Mouse (Mus musculus) testis, adult 2 months (tissue): ENCODE results near the gene Gadd45gip1. TPM values are rescaled to one million over a fixed set of nuclear protein-coding genes. Genes with fewer than 3 reads are reported as not detected.

Source experiments
- H3K27ac ChIP-seq: fragments of 200-500 bp; 2 replicates; pipeline ENCODE4 v1.5.1; 2012; ENCODE audit warnings: low read depth, low read length; ENCODE audit not compliant: control insufficient read depth, insufficient read depth
- H3K27me3 ChIP-seq: fragments of 200-500 bp; 2 replicates; pipeline ENCODE4 v1.6.1; 2012; ENCODE audit warnings: mild to moderate bottlenecking, low read length, moderate library complexity; ENCODE audit not compliant: control insufficient read depth, insufficient read depth
- H3K36me3 ChIP-seq: fragments of 200-500 bp; 2 replicates; pipeline ENCODE4 v1.6.1; 2012; ENCODE audit warnings: mild to moderate bottlenecking, low read length; ENCODE audit not compliant: control insufficient read depth, insufficient read depth
- H3K4me1 ChIP-seq: fragments of 200-500 bp; 2 replicates; pipeline ENCODE4 v1.6.1; 2012; ENCODE audit warnings: low read length; ENCODE audit not compliant: control insufficient read depth, insufficient read depth
- H3K4me3 ChIP-seq: fragments of 200-500 bp; 2 replicates; pipeline ENCODE4 v1.5.1; 2012; ENCODE audit warnings: low read depth, mild to moderate bottlenecking, low read length, moderate library complexity, mixed read lengths; ENCODE audit not compliant: control insufficient read depth
- CTCF ChIP-seq: fragments of 200-500 bp; IDR thresholded peaks from 2 replicates; pipeline ENCODE4 v1.5.1; 2012; ENCODE audit warnings: low read depth, mild to moderate bottlenecking, inconsistent platforms, low read length, moderate library complexity; ENCODE audit not compliant: control insufficient read depth, insufficient read depth, insufficient replicate concordance
- POLR2A ChIP-seq: fragments of 200-500 bp; IDR thresholded peaks from 2 replicates; pipeline ENCODE4 v1.6.1; 2012; ENCODE audit warnings: low read depth, mild to moderate bottlenecking, inconsistent platforms, low read length, moderate library complexity; ENCODE audit not compliant: control insufficient read depth
- polyA plus RNA-seq: library from polyadenylated mRNA; depleted of rRNA; stranded (reverse); fragments of >200 nt; gene quantifications from 2 replicates; pipeline ENCODE4 v1.2.3, GENCODE M21; 2012

Gene Gadd45gip1
- polyA plus RNA-seq, 1 experiment = 9.4 TPM

DNA sequence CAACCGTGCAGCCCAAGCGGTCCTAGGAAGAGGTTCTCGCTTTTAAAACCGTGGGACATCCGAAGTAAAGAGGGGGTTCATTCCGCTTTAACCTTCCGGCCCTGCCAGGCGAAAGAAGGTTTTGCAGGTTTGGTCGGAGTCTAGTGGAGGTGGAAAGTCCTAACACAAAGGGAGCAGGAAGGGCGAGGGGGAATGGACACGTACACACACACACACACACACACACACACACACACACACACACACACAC, 45.9 kb upstream of the Gadd45gip1 start:
- no peaks in the 10 kb centered on the region for H3K27me3 ChIP-seq
- no peaks in the 10 kb centered on the region for H3K36me3 ChIP-seq
- no peak overlapping the region for H3K4me3 ChIP-seq
- H3K4me1 ChIP-seq = peaks cover 22% of the 10 kb centered on the region
- no peak overlapping the region for H3K27ac ChIP-seq
- TF ChIP-seq CTCF = no peak
- no peak for TF ChIP-seq POLR2A

DNA sequence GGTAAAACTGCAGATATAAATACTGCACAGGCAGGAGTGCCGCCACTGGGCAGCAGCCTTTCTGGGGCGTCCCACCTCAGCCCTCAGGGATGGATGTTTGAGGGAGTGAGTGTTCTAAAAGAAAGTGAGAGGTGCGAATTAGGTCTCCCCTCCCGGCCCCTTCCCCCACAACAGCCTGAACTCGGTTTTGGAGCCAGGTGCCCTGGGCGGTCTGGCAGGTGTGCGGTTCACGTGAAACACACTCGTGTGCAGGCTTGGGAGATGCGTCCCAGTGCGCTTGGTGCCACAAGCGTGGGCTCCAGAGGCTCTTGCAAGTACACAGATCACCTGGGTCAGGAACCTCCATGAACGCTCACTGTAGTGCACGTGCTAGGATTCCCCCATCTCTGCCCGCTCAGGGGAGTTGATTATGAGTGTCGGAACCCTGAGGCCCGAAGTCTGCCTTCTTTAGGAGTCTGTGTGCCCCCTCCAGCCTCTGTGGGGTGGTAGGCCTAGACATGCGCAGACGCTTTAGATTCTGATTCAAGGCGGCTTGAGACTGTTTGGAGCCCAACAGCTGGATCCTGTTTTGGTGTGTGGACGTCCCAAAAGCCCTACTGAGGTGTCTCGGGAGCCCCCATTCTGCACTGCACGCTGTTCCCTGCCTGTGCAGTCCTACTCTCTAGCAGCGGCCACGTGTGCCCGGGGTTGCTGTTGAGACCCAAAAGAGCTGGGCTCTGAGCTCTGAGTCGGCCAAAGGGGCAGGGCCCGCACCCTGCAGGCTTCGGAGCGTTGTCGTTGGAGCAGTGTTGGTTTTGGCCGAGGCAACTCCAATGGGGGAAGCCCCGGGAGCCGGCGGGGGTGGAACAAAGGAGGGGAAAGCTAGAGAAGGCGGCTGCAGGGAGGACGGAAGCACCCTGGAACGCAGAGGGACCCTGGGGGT, 45.3 kb upstream of the Gadd45gip1 start:
- H3K27ac ChIP-seq = no peak overlapping the region
- no peaks in the 10 kb centered on the region for H3K27me3 ChIP-seq
- H3K4me1 ChIP-seq = peaks cover 22% of the 10 kb centered on the region
- TF ChIP-seq POLR2A (no peak), CTCF (no peak)
- H3K36me3 ChIP-seq = no peaks in the 10 kb centered on the region
- no peak overlapping the region for H3K4me3 ChIP-seq

DNA sequence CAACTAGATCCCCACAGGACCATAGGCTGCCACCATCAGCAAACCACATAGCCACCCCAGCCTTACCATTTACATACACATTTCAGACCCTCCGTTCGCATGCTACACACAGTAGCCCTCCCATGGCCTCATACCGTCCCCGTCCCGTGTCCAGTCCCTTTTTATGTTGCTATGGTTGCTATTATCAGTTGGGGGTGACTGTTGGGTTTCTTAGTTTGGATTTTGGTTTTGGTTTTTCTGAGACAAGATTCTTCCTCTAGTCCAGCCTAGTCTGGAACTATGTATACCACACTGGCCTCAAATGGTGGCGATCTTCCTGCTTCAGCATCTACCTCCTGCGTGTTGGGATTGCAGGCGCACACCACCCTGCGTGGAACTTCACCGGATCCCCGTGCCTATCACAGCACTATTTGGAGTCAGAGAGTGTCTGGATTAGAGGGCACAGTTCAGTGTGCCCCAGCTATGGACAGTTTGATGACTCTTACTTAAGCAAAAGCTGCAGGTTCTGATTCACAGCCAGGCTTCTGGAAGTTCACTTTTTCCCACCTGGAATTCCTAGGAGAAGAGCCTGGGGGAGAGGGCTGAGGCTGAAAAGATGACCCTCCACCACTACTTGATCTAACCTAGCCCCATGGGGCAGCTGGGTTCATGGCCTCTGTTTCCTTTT, 44.4 kb upstream of the Gadd45gip1 start:
- H3K27me3 ChIP-seq = no peaks in the 10 kb centered on the region
- H3K36me3 ChIP-seq = no peaks in the 10 kb centered on the region
- H3K4me3 ChIP-seq = no peak overlapping the region
- H3K4me1 ChIP-seq = peaks cover 22% of the 10 kb centered on the region
- no peak overlapping the region for H3K27ac ChIP-seq
- TF ChIP-seq CTCF (no peak), POLR2A (no peak)

- peaks cover 22% of the 10 kb centered on the region for H3K4me1 ChIP-seq
- TF ChIP-seq CTCF (no peak), POLR2A (no peak)
- no peaks in the 10 kb centered on the region for H3K36me3 ChIP-seq
- H3K4me3 ChIP-seq = no peak overlapping the region
- H3K27me3 ChIP-seq = no peaks in the 10 kb centered on the region
- no peak overlapping the region for H3K27ac ChIP-seq
These were observed 43.6 kb upstream of the Gadd45gip1 start for GRCm38 (mm10) chr8:84787523-84788302.

DNA sequence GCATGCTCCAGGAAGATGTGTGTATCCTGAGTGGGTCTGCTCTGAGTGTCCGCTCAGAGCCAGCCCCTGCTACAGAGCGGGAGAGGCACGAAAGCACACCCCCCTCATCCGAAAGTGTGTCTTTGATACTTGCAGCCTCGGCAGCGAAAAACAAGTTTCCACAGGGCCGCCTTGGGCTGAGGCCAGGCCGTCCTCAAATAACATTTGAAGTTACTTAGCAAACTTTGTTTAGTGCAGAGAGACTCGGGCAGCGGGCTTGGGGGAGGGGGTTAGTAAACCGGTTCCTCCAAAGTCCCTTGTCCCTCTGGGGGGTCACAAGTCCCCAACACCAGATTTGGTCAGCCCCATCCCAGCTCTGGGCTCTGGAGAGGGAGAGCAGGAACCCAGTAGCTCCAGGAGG, 42.4 kb upstream of the Gadd45gip1 start:
- H3K4me3 ChIP-seq = no peak overlapping the region
- H3K36me3 ChIP-seq = no peaks in the 10 kb centered on the region
- TF ChIP-seq CTCF (no peak), POLR2A (no peak)
- no peaks in the 10 kb centered on the region for H3K27me3 ChIP-seq
- peaks cover 22% of the 10 kb centered on the region for H3K4me1 ChIP-seq
- H3K27ac ChIP-seq = no peak overlapping the region

DNA sequence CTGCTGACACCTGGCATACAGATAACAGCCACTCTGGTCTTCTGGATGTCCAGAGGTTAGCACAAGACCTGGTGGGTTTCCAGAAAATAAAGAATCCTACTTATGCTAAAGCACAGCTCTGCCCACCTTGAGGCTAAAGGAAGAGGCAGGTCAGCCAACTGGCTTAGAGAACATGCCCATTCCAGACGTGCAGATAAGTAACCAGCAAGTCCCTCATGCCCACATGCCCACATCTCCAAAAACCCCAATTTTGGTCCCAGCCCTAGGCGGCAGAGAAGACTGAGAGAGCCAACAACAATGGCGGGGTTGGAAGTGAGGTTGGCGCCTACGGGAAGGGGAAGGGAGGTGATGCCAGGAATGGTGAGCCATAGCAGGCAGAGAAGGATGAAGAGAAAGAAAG, 42.0 kb upstream of the Gadd45gip1 start:
- Histone ChIP-seq H3K27ac (no peak overlapping the region), H3K36me3 (no peaks in the 10 kb centered on the region), H3K4me3 (no peak overlapping the region), H3K27me3 (no peaks in the 10 kb centered on the region), H3K4me1 (peaks cover 19% of the 10 kb centered on the region)
- no peak for TF ChIP-seq CTCF
- no peak for TF ChIP-seq POLR2A

- no peak overlapping the region for H3K27ac ChIP-seq
These were observed 41.4 kb upstream of the Gadd45gip1 start for GRCm38 (mm10) chr8:84789855-84790486.

More at GRCm38 (mm10) chr8:84789855-84790486, 41.4 kb upstream of the Gadd45gip1 start:
- H3K36me3 ChIP-seq = no peaks in the 10 kb centered on the region
- no peak overlapping the region for H3K4me3 ChIP-seq
- H3K27me3 ChIP-seq = no peaks in the 10 kb centered on the region
- no peak for TF ChIP-seq POLR2A
- TF ChIP-seq CTCF = no peak
- H3K4me1 ChIP-seq = peaks cover 12% of the 10 kb centered on the region
